Comparison of ENCODE assay signal across 25 mouse cellular contexts in genomic region chr9:103252906-103253305, GRCm38 (mm10). TPM values are rescaled to one million over a fixed set of nuclear protein-coding genes. Genes with fewer than 3 reads are reported as not detected.
DNase-seq lines count a peak whose midpoint lies in the region; ATAC-seq lines count a peak whose summit lies in the region.
"Had no signal": no experiment of that assay in that cellular context is flagged by ENCODE, and none has a peak within 500 bp of the region (broad histone marks: within the 10 kb centered on the region; RNA-seq: fewer than 3 reads in every experiment).

No protein-coding gene starts in this region.

- H3K9ac ChIP-seq in heart, embryonic 11.5 days (ENCODE audit: low read depth, low read length) = no peak overlapping the region
- no peak overlapping the region for H3K9ac ChIP-seq in liver, embryonic 13.5 days
- H3K9ac ChIP-seq: forebrain, embryonic 15.5 days; hindbrain, embryonic 13.5 days; neural tube, embryonic 13.5 days had no signal

- no peak for ATAC-seq in heart, embryonic 11.5 days (replicated peaks; ENCODE audit: insufficient number of reproducible peaks, low FRiP score, low TSS enrichment)
- ATAC-seq in liver, embryonic 13.5 days (ENCODE audit: low read depth) = no peak
- ATAC-seq: forebrain, embryonic 15.5 days; intestine, embryonic 16.5 days; lung, postnatal 0 days; midbrain, embryonic 16.5 days had no signal

- no peak overlapping the region for H3K4me2 ChIP-seq in heart, embryonic 11.5 days
- no peak overlapping the region for H3K4me2 ChIP-seq in liver, embryonic 13.5 days
- H3K4me2 ChIP-seq: forebrain, embryonic 15.5 days; hindbrain, embryonic 13.5 days; neural tube, embryonic 13.5 days had no signal

- no peaks in the 10 kb centered on the region for H3K27me3 ChIP-seq in heart, embryonic 11.5 days (ENCODE audit: control insufficient read depth, insufficient read depth, low read length)
- no peaks in the 10 kb centered on the region for H3K27me3 ChIP-seq in liver, embryonic 13.5 days
- H3K27me3 ChIP-seq: forebrain, embryonic 15.5 days; hindbrain, embryonic 13.5 days; neural tube, embryonic 13.5 days had no signal

- no peaks in the 10 kb centered on the region for H3K9me3 ChIP-seq in heart, embryonic 11.5 days (replicated peaks; ENCODE audit: control insufficient read depth, low read length)
- H3K9me3 ChIP-seq in liver, embryonic 13.5 days (replicated peaks) = no peaks in the 10 kb centered on the region
- H3K9me3 ChIP-seq: forebrain, embryonic 15.5 days; heart, embryonic 10.5 days; hindbrain, embryonic 13.5 days; neural tube, embryonic 13.5 days had no signal

- H3K36me3 ChIP-seq in heart, embryonic 11.5 days (ENCODE audit: control insufficient read depth, insufficient read depth, low read length) = no peaks in the 10 kb centered on the region
- H3K36me3 ChIP-seq in liver, embryonic 13.5 days = peaks cover 51% of the 10 kb centered on the region
- H3K36me3 ChIP-seq: embryonic facial prominence, embryonic 10.5 days; forebrain, embryonic 15.5 days; heart, embryonic 10.5 days; hindbrain, embryonic 13.5 days; neural tube, embryonic 13.5 days had no signal

- 84% methylated on average over 5 of the region's 5 CpGs for WGBS in heart, embryonic 11.5 days (ENCODE audit: insufficient replicate concordance)
- WGBS in liver, embryonic 13.5 days (ENCODE audit: insufficient replicate concordance) = 72% methylated on average over 5 of the region's 5 CpGs

- H3K4me3 ChIP-seq in heart, embryonic 11.5 days (ENCODE audit: low read depth, low read length) = no peak overlapping the region
- H3K4me3 ChIP-seq in liver, embryonic 13.5 days (replicated peaks) = no peak overlapping the region
- H3K4me3 ChIP-seq: embryonic facial prominence, embryonic 10.5 days; forebrain, embryonic 15.5 days; heart, embryonic 10.5 days; hindbrain, embryonic 13.5 days; myocyte; neural tube, embryonic 13.5 days had no signal

- no peak overlapping the region for H3K27ac ChIP-seq in heart, embryonic 11.5 days (ENCODE audit: low read depth, low read length)
- peak overlapping the region; percentile 29; the same call in 1 of the 2 replicates for H3K27ac ChIP-seq in liver, embryonic 13.5 days
- H3K27ac ChIP-seq: embryonic facial prominence, embryonic 10.5 days; forebrain, embryonic 15.5 days; heart, embryonic 10.5 days; hindbrain, embryonic 13.5 days; macrophage; neural tube, embryonic 13.5 days had no signal

- H3K4me1 ChIP-seq in heart, embryonic 11.5 days (ENCODE audit: control insufficient read depth, insufficient read depth, low read length) = peaks cover 7% of the 10 kb centered on the region
- no peaks in the 10 kb centered on the region for H3K4me1 ChIP-seq in liver, embryonic 13.5 days (replicated peaks)
- H3K4me1 ChIP-seq: embryonic facial prominence, embryonic 10.5 days; forebrain, embryonic 15.5 days; hindbrain, embryonic 13.5 days; neural tube, embryonic 13.5 days had no signal

- peak; percentile 90 to 92 for DNase-seq in cerebellum, postnatal 10 days
- DNase-seq in cerebellum, adult 18-20 months = no peak
- DNase-seq in heart, postnatal 14 days = peak; percentile 18 to 49
- DNase-seq in liver, embryonic 13.5 days = no peak
- no peak for DNase-seq in liver
- DNase-seq in adrenal gland, postnatal 36 days = peak; percentile 31 to 35
- DNase-seq: cerebellum, adult 9-10 months; gastrocnemius, postnatal 25 days; right cerebral cortex, adult 18-20 months; spleen, adult 18-20 months had no signal

- intact Hi-C loops in heart, postnatal 14 days (cut with DNase I) = no loop called here

RNA-seq across cellular contexts. Expression of gene Trf, which starts 22.7 kb away (rescaled TPM):
- total RNA-seq in heart, postnatal 14 days (2021) = 10 to 100 TPM; 44.6 to 49.3 TPM
- 45.7 and 88.4 TPM in 2 replicates for polyA plus RNA-seq in heart, embryonic 11.5 days (2014; fragmentation: Nextera tagmentation; extraction: Ambion mirVana)
- polyA plus RNA-seq in liver, embryonic 13.5 days (2015; fragmentation: Nextera tagmentation; extraction: Ambion mirVana) = 3,275 and 3,335 TPM in 2 replicates
- 100 to 1,000 TPM in 1 of 2 experiments, 10 to 100 TPM in 1; 98.9 to 215 TPM for total RNA-seq in adrenal gland, postnatal 36 days (2021)
- total RNA-seq: MEL had no signal
- polyA plus RNA-seq: C2C12, myocyte had no signal

RNA-seq across cellular contexts. Expression of gene Gm20425, which starts 22.8 kb away (rescaled TPM):
- 1 to 10 TPM; 6.6 to 7.1 TPM for total RNA-seq in heart, postnatal 14 days (2021)
- polyA plus RNA-seq in heart, embryonic 11.5 days (2014; fragmentation: Nextera tagmentation; extraction: Ambion mirVana) = 0.44 and 2.0 TPM in 2 replicates
- polyA plus RNA-seq in liver, embryonic 13.5 days (2015; fragmentation: Nextera tagmentation; extraction: Ambion mirVana) = 3.5 and 9.4 TPM in 2 replicates
- 10 to 100 TPM; 13.4 to 17.2 TPM for total RNA-seq in adrenal gland, postnatal 36 days (2021)
- total RNA-seq: MEL had no signal
- polyA plus RNA-seq: C2C12; cortical plate, adult 2 months; intestine, embryonic 16.5 days; myocyte had no signal

RNA-seq across cellular contexts. Expression of gene Srprb, which starts 51.0 kb away (rescaled TPM):
- total RNA-seq in heart, postnatal 14 days (2021) = 10 to 100 TPM; 16.7 to 18.6 TPM
- polyA plus RNA-seq in heart, embryonic 11.5 days (2014; fragmentation: Nextera tagmentation; extraction: Ambion mirVana) = 47.3 and 50.6 TPM in 2 replicates
- polyA plus RNA-seq in liver, embryonic 13.5 days (2015; fragmentation: Nextera tagmentation; extraction: Ambion mirVana) = 23.1 and 23.5 TPM in 2 replicates
- total RNA-seq in adrenal gland, postnatal 36 days (2021) = 10 to 100 TPM; 44.0 to 49.8 TPM

RNA-seq across cellular contexts. Expression of gene 1300017J02Rik, which starts 52.0 kb away (rescaled TPM):
- total RNA-seq in heart, postnatal 14 days (2021) = under 1 TPM; 0.34 to 0.45 TPM
- 7.3 and 7.9 TPM in 2 replicates for polyA plus RNA-seq in heart, embryonic 11.5 days (2014; fragmentation: Nextera tagmentation; extraction: Ambion mirVana)
- 40.7 and 41.2 TPM in 2 replicates for polyA plus RNA-seq in liver, embryonic 13.5 days (2015; fragmentation: Nextera tagmentation; extraction: Ambion mirVana)
- total RNA-seq in adrenal gland, postnatal 36 days (2021) = under 1 TPM; 0.40 to 0.46 TPM
- total RNA-seq: gastrocnemius, postnatal 25 days; left cerebral cortex, postnatal 25 days had no signal
- polyA plus RNA-seq: macrophage; midbrain, embryonic 16.5 days had no signal

RNA-seq across cellular contexts. Expression of gene Topbp1, which starts 52.1 kb away (rescaled TPM):
- total RNA-seq in heart, postnatal 14 days (2021) = 10 to 100 TPM; 12.8 to 17.6 TPM
- 53.8 and 58.2 TPM in 2 replicates for polyA plus RNA-seq in heart, embryonic 11.5 days (2014; fragmentation: Nextera tagmentation; extraction: Ambion mirVana)
- 44.7 and 52.7 TPM in 2 replicates for polyA plus RNA-seq in liver, embryonic 13.5 days (2015; fragmentation: Nextera tagmentation; extraction: Ambion mirVana)
- 10 to 100 TPM; 27.7 to 28.0 TPM for total RNA-seq in adrenal gland, postnatal 36 days (2021)

Comparison
In these comparisons a context has a peak if more than half of its experiments do, and no peak if none do; other contexts are left out.
1. DNase-seq: peak in cerebellum, postnatal 10 days (2 of 2), heart, postnatal 14 days (2 of 2) and adrenal gland, postnatal 36 days (2 of 2); none in cerebellum, adult 18-20 months (0 of 2), liver, embryonic 13.5 days (single experiment) and liver (single experiment).